Mouse (Mus musculus) kidney, postnatal 14 days (tissue): ENCODE data around the gene Olfr491.

Source experiments
- DNase-seq: peaks from one replicate; pipeline ENCODE4 v3.0.0; 2022; ENCODE audit warnings: mixed read lengths

Olfr491 gene

GRCm38 (mm10) chr7:108313151-108313550 lies at the start of gene Olfr491:
Gene Olfr491 (plus strand): TSS chr7:108313451.
- DNase-seq = no peak

DNA sequence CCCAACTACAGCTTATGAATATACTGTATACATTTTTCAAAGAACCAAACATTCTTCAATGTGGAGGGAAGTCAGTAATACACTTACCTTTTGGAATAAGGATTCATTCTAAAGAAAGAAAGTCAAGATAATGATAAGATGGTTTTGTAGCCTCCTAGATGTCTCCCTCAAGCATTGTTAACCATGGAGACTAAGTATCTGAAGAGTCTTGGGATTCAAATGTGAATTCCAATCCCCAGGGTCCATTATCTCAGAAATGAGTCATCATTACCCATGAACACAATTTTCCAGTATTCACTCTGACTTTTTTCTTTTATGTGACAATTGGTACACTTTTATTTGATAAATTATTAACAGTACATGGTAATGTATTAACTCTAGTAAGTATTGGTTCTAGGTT lies 24.4 kb upstream of the Olfr491 start, which contains the start of gene Olfr490:
Olfr490 (minus strand) TSS at position 101 of the 400 bp plus-strand sequence.
- DNase-seq = no peak

DNA sequence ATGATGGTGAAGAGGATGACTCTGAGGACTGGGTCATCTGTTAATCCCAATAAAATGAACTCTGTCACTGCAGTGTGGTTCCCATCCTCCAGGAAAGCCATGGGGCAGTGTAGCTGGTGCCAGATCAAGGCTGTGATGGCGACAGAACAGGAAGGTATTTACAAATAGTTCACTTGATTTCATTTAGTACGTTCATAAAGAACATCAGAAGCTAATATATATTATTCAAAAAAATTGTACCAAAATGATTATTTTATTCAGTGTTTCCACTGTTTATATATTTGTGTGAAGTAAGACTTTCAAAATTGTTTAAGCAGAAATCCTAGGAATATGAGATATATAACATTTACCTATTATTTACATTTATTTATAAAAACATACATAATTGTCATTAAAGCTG lies 10.3 kb downstream of the Olfr491 start, which contains the start of gene Olfr492:
Olfr492 (minus strand) TSS at position 101 of the 400 bp plus-strand sequence.
- DNase-seq = no peak

GRCm38 (mm10) chr7:108346879-108347278 lies 33.6 kb downstream of the Olfr491 start, which contains the start of gene Olfr493:
Gene Olfr493 (minus strand): TSS chr7:108346979.
- no peak for DNase-seq

- no peak for DNase-seq
Measured at GRCm38 (mm10) chr7:108365035-108365434, 51.8 kb downstream of the Olfr491 start, which contains the start of gene Olfr494. Gene Olfr494 (plus strand): TSS chr7:108365335.
